Mouse (Mus musculus) heart, adult 8-10 months (tissue): ENCODE results near the gene C2cd3. TPM values are rescaled to one million over a fixed set of nuclear protein-coding genes. Genes with fewer than 3 reads are reported as not detected.
A peak's percentile ranks its signal among the peaks of the same experiment; 100 is the strongest.
"Not testable (repeated sequence)": the region's sequence is repeated elsewhere in the genome, so short reads cannot be mapped to it uniquely, and the experiment has no call there.

ENCODE experiments used
- DNase-seq: peaks from one replicate; pipeline ENCODE4 v3.0.0; 2022; ENCODE audit warnings: low spot score
- total RNA-seq, 4 experiments: library from RNA; stranded (reverse); gene quantifications; 2 replicates each; pipeline ENCODE4 v1.2.4; 2022

Gene C2cd3
- total RNA-seq, 4 experiments from 2014 or later, result 7.5 to 9.7 (median 8.5) TPM

DNA sequence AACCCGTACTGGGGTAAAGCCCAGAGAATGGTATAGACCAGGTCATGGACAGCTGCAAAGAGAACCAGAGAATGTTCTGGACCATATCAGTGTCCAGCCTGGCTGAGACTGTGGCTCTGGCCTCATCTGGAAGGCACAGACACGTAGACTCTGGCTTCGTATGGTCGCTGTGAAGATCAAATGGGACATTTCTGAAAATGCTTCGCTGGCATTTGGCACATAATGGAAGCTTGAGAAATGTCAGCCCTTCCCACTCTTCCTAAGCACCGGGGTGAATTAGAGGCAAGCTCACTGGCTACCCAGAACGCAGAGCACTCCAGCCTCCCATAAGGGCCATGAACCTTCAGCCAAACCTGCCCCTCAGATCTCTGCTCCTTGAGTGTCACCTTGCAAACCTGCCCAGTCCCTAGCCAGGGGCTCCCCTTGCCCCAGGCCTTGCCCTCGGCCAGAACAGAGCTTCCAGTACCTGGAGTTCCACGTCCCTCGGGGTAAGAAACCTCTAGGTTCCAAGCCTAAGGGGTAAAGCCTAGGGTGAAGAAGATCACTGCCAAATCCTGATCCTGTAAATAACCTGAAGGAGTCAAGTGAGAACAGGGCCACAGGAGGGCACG, 98.9 kb downstream of the C2cd3 start:
- DNase-seq, result no peak

DNA sequence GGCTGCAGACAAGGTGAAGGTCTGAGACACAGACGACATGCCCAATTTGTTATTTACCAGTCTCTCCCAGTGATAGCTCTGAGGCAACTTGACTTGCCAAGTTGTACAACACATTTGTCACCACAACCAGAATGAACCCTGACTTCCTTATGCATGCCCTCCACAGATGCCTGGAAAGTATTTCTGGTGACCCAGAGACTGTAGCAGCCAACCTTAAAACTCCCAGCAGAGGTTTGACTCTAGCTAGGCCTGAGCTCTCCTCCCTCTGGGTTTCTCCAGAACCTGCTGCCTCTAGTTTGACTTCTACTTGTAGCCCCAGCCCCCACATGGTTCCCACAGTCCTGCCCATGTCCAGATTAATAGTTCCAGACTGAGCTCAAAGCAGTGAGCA, 99.4 kb downstream of the C2cd3 start:
- no peak for DNase-seq

DNA sequence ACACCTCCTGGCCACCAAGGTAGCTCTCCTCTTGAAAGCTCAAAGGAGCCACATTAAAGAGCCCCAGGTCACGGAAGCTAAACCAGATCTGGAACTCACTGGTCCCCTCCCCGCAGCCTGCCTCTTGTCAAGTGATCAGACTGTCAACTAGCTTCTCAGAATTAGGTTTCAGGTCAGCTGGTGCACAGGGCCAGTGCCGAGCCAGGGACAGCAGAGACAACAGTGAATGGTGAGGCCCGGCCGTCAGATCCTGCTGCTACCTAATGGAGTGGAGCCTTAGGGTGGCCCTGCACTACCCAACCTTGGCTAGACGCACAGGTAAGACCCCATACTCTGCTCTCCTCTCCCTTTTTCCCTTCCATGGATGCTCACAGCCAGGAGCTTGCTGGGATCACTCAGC, 100.7 kb downstream of the C2cd3 start, which contains the start of gene Ucp3:
Gene Ucp3 (plus strand): TSS at position 214 of the 400 bp plus-strand sequence.
- DNase-seq, result peak; percentile 28

DNA sequence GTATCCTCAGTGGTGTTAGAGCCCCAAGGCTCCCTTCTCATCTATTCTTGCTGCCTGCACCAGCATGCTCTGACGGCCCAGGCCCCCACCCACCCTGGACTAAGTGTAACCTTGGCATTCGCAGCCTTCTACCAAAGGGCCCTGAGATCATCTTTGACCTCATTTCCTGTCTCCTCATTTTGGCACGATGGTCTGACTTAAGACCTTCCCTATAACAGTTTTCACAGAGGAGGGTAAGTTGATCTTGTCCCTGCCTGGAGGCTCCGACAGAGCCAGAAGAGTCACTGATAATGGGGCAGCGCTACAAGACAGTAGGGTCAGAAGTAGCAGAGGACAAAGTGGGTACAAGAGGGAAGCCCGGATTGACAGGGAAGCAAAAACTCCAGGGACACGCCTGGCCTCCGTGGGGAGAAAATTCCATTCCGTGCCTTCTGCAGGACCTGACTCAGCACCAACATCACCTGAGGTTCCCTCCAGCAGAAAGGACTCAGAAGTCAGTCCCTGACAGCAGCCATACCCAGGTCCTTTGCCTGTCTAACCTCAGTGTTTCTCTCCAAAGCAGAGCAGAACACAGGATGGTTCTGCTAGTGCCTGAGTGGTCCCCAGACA, 101.9 kb downstream of the C2cd3 start:
- no peak for DNase-seq

DNA sequence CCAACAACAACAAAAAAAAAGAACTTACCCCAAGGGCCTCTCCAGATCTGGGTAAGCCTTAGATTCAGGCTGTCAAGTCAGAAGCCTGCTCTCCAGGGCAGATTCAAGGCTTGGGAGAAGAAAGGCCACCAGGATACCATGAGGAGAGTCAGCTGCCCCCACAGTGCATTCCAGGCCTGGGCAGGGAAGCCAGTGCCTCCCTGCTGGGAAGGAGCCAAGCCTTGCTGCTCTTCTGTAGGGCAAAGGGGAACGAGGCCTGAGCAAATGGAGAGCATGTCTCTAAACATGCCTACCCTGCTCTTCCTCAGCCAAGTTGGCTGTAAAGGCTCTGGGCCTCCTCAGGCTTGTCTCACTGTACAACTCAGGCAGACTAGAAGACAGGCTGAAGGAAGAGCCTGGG, 102.6 kb downstream of the C2cd3 start:
- peak; percentile 32 for DNase-seq

DNA sequence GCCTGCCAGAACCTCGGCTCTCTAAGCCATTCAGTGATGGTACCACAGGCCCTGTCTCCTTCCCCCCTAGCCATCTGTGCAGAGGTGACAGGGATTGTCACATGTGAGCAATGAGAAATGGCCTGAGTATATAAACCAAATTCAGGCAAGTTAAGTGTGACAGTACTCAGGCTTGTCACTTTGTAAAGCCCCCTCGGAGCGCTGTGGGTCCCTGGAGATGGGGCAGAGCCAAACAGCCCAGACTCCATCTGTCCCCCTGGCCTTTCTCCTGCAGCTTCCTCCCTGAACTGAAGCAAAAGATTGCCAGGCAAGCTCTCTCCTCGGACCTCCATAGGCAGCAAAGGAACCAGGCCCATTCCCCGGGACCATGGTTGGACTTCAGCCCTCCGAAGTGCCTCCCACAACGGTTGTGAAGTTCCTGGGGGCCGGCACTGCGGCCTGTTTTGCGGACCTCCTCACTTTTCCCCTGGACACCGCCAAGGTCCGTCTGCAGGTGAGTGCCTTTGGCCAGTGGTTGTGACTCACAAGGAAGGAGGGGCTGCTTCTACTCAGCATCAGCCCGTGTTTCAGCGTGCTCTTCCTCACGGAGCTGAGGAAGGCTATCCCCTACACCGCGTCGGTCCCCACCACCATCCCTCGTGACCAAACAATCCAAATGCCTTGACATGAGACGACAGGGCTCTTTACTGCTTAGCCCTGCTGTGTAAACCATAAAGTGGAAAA, 107.2 kb downstream of the C2cd3 start:
- no peak for DNase-seq

DNA sequence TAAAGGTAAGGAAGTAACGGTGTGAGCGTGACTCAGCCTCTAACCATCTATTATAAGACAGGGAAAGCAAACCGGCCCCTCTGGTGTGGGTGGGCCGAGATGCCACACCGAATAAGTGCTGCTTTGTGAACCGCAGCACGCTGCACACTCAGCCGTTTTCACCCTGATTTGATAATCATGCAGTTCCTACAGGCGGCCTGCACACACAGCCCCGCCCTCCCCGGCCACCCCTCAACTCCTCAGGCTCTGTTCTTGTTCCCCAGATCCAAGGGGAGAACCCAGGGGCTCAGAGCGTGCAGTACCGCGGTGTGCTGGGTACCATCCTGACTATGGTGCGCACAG, 107.8 kb downstream of the C2cd3 start:
- no peak for DNase-seq

DNA sequence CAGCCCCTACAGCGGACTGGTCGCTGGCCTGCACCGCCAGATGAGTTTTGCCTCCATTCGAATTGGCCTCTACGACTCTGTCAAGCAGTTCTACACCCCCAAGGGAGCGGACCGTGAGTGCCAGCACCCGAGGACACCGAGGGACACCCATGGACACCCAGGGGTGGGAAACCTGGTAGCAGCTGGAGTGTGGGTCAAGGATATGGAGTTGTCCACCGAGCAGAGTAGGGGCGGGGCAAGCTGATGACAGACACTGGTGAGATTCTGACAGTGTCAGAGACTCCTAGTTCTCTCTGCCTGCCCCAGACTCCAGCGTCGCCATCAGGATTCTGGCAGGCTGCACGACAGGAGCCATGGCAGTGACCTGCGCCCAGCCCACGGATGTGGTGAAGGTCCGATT, 108.1 kb downstream of the C2cd3 start:
- no peak for DNase-seq

DNA sequence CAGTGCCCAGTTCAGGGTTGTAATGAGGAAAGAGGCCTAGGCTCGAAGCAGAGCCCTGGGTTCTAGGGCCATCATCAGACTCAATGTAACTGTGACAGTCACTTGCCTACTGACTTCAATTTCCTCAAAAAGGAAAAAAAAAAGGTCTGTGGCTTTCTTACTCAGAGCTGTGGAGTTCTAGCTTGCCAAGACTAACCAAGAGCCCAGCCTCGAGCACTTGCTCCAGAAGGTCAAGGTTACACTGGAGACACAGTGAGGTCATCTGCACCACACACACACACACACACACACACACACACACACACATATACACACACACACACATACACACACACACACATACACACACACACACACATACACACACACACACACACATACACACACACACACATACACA, 110.0 kb downstream of the C2cd3 start:
- DNase-seq, result not testable (repeated sequence)

DNA sequence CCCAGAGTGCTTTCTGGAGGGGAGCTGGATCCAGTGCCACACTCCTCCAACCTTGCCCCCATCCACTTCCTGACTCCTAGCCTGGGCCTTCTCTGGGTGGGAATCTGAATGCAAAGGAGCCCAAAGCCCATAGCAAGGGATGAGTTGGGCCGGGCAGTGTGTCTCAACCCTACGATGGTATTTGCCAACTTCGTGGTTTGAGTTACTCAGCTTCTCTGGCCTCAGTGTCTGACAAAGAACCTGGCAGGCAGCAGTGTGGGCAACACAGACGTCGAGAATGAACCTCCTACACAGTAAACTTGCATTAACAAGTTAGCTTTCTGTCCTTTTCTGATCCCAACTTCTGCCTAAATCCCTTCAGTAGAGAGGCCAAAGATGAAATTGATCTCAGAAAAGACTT, 112.5 kb downstream of the C2cd3 start:
- no peak for DNase-seq

DNA sequence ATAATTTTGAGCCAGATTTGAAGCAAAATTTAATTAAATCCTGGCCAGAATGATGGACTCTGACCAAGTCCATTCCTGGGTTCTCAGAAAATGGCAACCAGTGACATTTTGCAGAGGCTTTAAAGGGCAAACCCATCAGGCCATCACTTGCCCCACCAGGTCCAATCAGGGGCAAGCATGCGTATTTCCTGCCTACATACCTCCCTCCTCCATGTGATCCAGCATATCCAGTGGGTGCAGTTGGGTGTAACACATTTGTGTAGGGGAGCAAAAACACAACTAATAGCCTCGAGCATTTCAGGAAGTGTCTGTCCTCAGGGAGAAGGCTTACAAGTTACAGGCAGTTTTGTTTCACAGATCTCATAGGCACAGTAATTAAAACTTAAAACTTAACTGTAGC, 115.3 kb downstream of the C2cd3 start:
- no peak for DNase-seq

DNA sequence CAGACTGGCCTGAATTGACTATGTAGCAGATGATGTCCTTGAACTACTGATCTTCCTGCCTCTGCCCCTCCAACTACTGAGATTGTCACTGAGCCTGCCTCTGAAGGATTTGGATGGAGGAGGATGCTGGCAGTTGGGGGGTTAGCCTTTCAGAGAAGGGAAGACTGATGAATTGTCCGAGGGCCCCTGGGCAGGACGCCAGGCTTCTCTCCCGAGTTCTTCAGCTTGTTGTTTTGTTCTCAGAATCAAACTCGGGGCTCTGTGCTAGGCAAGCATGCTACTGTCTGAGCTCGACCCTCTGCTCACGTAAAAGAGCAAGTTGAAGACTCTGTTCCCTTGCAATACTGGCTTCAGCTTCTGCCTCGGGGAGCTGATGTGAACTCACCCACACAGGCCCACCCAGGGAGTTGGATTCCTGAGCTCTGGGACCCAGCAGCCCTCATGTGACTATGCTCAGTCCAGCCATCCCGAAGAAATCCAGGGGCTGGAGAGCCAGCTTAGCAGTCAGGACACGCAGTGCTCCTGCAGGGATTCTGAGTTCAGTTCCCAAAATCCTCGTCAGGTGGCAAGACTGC, 116.5 kb downstream of the C2cd3 start:
- no peak for DNase-seq

DNA sequence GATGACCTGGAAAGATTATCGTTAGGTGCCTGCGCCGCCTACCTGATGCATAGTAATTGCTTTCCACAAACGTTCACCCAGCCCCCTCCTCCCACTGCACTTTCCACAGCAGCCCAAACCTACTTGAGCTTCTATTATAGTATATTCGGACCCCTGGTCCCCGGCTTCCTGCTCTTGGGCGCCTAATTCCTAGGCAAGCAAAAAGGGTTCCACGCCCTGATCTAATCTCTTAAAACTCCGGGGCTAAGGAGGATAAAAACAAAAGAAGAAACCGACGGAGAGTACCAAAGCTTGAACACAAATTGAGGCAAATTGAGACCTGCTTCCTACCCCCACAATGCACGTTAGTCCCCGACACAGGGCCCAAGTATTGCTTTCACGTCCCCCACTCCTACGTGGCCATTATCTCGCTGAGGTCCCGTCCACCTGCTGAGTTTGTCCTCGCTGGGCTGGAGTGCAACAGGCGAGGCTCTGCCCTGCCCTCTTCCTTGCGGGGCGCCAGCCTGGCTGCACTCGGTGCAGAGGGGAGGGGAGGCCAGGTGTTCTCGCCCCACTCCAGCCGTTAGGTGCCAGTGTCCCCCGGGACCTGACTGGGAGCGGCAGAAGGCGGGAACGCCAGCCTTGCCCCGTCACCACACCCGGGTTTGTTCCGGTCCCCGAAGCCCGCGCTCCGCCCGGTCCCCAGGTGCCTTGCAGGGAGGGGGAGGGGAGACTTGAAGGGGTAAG, 120.5 kb downstream of the C2cd3 start:
- no peak for DNase-seq

DNA sequence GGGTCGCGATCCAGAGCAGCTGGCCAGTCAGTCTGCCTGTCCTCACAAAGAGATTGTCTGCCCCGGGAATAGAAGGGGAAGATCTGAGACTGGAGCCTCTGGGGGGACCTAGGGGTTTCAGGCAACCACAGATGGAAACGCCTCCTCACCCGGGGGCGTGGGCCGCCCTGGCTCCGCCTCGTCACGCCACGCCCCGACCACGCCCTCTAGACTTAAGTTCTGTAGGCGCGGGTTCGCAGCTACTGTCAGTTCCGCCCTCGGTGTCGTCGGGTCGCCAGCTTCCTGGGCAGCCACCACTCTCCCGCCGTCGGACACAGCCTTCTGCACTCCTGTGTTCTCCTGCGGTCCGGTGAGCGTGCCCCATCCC, 121.1 kb downstream of the C2cd3 start, which contains the start of gene Ucp2:
Gene Ucp2 (plus strand): TSS at position 221 of the 367 bp plus-strand sequence.
- DNase-seq, result peak; percentile 87

DNA sequence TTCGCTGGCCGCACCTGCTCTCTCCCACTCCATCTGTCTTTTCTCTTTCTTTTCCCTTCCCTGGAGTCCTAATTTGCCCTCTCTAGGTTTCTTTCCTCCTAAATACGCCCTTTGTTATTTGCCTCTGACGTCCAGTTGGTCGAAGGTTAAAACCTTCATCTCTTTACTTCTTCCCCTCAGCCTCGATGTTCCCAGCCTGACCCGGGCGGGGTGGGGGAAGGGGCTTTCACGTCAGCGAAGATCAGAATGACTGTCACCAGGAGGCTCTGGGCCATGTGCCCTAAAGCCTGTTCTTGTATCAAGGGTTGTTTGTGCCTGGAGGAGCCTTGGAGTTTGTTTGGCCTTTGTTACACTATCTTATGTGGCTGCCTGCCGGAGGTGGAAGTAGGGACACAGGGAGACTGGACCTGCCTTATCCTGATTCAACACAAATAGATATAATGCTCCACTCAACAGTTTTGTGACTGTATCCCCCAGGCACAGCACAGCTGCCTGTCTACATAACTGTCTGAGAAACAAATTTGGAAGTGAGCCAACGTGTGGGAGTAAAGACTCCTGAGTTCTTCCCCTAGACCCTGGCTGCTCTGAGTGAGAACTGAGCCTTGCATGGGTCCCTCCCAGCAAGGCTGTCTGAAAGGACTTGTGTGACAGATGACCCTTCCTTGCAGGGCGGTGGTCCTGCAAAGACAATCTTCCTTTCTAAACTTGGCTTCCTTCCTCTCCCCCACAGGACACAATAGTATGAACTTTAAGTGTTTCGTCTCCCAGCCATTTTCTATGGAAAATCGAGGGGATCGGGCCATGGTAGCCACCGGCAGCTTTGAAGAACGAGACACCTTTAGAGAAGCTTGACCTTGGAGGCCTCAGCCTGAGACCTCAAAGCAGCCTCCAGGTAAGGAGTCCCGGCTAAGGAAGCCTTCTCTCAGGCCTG, 121.7 kb downstream of the C2cd3 start:
- peak; percentile 56 for DNase-seq

DNA sequence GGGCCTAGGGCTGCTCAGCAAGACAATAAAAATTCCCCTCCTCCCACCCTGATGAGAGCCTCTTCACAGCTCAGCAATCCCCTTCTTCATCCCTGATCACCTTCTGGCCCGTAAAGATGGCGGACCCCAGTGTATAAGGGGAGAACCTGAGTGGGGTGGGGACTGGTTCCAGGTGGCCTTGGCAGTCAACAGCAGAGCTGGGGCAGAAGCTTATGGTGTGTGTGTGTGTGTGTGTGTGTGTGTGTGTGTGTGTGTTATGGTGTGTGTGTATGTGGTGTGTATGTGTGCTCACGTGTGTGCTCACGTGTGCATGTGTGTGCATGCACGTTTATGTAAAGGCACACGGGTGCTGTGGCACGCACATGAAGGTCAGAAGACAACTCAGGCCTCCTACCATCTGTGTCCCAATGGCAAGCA, 122.4 kb downstream of the C2cd3 start:
- no peak for DNase-seq

DNA sequence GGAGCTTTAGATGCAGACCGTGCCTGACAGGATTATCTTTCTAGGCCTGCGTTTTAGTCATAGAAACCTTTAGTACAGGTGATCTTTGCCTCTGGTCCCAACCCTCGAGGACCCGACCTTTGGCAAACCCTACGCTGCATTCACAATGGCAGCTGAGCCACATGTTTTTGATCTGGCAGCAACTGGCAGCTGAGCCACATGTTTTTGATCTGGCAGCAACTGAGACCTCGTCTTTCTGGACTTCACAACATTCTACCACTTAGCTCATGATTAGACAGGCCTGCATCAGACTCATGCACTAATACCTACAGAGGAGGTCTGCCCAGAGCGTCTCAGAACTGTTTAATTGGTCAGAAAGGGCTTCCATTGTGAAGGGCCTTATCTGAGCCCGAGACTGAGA, 123.0 kb downstream of the C2cd3 start:
- no peak for DNase-seq

DNA sequence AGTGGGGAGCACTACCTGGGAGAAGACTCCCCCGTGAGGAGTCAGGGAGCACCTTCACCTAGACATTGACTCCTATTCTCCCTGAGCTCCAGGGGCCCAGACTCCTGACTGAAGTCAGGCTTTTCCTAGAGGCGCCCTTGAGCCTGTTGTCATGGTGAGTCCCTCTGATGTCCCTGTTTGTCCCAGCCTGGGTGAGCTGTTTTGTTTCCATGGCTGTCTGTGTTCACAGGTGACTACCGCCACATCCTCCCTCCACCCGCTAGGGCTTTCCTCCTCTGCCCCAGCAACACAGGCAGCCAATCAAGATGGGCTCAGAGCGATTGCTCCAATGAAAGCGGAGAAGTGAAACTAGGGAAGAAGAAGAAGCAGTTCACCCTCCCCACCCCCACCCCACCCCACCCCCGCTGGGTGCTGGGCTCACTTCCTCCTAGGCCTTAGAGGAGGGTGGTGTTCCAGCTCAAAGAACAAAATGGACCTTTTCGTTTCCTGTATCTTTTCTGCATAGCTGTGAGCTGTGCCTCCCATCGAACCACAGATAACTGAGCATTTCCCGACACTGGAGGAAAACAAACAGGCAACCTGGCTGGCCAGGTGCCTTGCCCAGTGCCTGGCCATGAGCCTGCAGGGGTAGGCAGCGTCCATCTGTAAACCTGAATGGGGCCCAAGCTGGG, 123.7 kb downstream of the C2cd3 start:
- peak; percentile 83 for DNase-seq

DNA sequence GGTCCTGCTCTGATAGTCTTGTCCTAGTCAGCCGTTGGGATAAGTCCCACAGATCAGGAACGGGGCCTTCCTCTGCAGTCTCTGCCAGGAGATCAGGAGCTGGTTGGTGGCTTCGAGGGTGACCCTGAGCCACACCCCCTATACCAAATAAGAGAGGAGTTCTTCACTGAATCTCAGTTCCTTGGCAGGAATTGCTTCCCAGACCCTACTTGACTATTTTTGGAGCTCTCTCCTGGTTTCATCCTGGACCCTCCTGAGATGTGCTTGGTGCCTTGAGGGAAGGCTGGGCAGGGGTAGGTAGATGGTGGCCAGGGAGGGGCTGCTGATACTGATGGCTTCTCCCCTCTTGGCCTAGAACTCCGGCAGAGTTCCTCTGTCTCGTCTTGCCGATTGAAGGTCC, 124.3 kb downstream of the C2cd3 start:
- DNase-seq, result no peak

DNA sequence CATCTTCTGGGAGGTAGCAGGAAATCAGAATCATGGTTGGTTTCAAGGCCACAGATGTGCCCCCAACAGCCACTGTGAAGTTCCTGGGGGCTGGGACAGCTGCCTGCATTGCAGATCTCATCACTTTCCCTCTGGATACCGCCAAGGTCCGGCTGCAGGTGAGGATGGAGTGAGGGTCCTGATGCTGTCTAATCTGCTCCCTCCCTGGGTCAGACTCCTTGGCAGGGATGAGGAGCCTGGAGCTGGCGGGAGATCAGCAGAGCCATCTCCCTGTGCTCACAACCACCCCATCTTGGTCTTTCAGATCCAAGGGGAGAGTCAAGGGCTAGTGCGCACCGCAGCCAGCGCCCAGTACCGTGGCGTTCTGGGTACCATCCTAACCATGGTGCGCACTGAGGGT, 124.8 kb downstream of the C2cd3 start:
- no peak for DNase-seq
